Mouse (Mus musculus) CH12.LX (cell line): Measurements from ENCODE around the gene Gm20388. TPM values are rescaled to one million over a fixed set of nuclear protein-coding genes. Genes with fewer than 3 reads are reported as not detected.
"Not testable (repeated sequence)": the region's sequence is repeated elsewhere in the genome, so short reads cannot be mapped to it uniquely, and the experiment has no call there.

ENCODE experiments used
- DNase-seq: peaks from one replicate; pipeline ENCODE4 v3.0.0-alpha.2; 2013; ENCODE audit errors: extremely low read depth
- H3K27ac ChIP-seq: 2 replicates; pipeline ENCODE4 v1.5.1; 2012; ENCODE audit warnings: low read depth, mild to moderate bottlenecking, control low read depth, moderate library complexity; ENCODE audit not compliant: insufficient read depth
- H3K27me3 ChIP-seq: replicated peaks from 2 replicates; pipeline ENCODE3; 2012; ENCODE audit warnings: inconsistent platforms
- H3K36me3 ChIP-seq, 2 experiments: replicated peaks in 1 of 2; 2 replicates each; pipeline versions ENCODE3 to v1.6.1; 2012; ENCODE audit warnings: inconsistent platforms in 1 of 2, low read length in 1 of 2, mild to moderate bottlenecking in 1 of 2, mixed read lengths in 1 of 2, moderate library complexity in 1 of 2; ENCODE audit not compliant: control insufficient read depth in 1 of 2, insufficient read depth in 1 of 2
- H3K4me1 ChIP-seq, 2 experiments: 2 replicates each; pipeline ENCODE4 v1.6.1; 2012; ENCODE audit warnings: inconsistent platforms in 1 of 2, moderate library complexity in 1 of 2; ENCODE audit not compliant: insufficient read depth in 2 of 2, control insufficient read depth in 1 of 2
- H3K4me2 ChIP-seq: 2 replicates; pipeline ENCODE4 v1.6.1; 2012; ENCODE audit warnings: low read depth, mild to moderate bottlenecking, control low read depth; ENCODE audit not compliant: poor library complexity, insufficient read depth, severe bottlenecking
- H3K4me3 ChIP-seq, 3 experiments: fragments of 150-350 bp in 1 of 3; sonication (generic) in 1 of 3; replicated peaks in 1 of 3; 2 replicates each; pipeline versions ENCODE3 to v1.5.1; 2011 to 2012; ENCODE audit warnings: low read depth in 2 of 3, low read length in 2 of 3, mild to moderate bottlenecking in 2 of 3, moderate library complexity in 2 of 3, control low read depth in 1 of 3, improper control_type of control experiment in 1 of 3, inconsistent platforms in 1 of 3, mixed read lengths in 1 of 3; ENCODE audit not compliant: poor library complexity in 1 of 3
- H3K79me2 ChIP-seq: replicated peaks from 2 replicates; pipeline ENCODE4 v1.6.1; 2012; ENCODE audit warnings: mild to moderate bottlenecking, moderate library complexity; ENCODE audit not compliant: control insufficient read depth, poor library complexity, insufficient read depth, severe bottlenecking; ENCODE audit errors: extremely low read depth
- H3K9ac ChIP-seq: 2 replicates; pipeline ENCODE4 v1.6.1; 2012; ENCODE audit warnings: low read depth, mild to moderate bottlenecking, control low read depth, moderate library complexity; ENCODE audit not compliant: insufficient read depth
- H3K9me3 ChIP-seq: replicated peaks from 2 replicates; pipeline ENCODE3; 2012; ENCODE audit warnings: low read length, inconsistent platforms, mixed read lengths
- CHD2 ChIP-seq: IDR thresholded peaks from 2 replicates; pipeline ENCODE4 v1.6.1; 2011; ENCODE audit warnings: low read length, improper control_type of control experiment
- CTCF ChIP-seq, 2 experiments: IDR thresholded peaks in 1 of 2; conservative IDR thresholded peaks in 1 of 2; 2 replicates each; pipeline ENCODE4 v1.5.1; 2011 to 2012; ENCODE audit warnings: low read depth in 2 of 2, low read length in 2 of 2, improper control_type of control experiment in 1 of 2, inconsistent platforms in 1 of 2, mild to moderate bottlenecking in 1 of 2, moderate library complexity in 1 of 2
- ELF1 ChIP-seq: IDR thresholded peaks from 2 replicates; pipeline ENCODE4 v1.6.1; 2014; ENCODE audit warnings: low read depth, mild to moderate bottlenecking, inconsistent platforms, low read length, improper control_type of control experiment
- GABPA ChIP-seq: IDR thresholded peaks from 2 replicates; pipeline ENCODE4 v1.6.1; 2012; ENCODE audit warnings: low read depth, low read length, improper control_type of control experiment, inconsistent platforms; ENCODE audit not compliant: insufficient replicate concordance
- MAFK ChIP-seq: IDR thresholded peaks from 2 replicates; pipeline ENCODE4 v1.6.1; 2011; ENCODE audit warnings: low read length, improper control_type of control experiment; ENCODE audit not compliant: insufficient replicate concordance
- MAZ ChIP-seq: IDR thresholded peaks from 2 replicates; pipeline ENCODE4 v1.6.1; 2012; ENCODE audit warnings: low read depth, mild to moderate bottlenecking, inconsistent platforms, low read length, improper control_type of control experiment, moderate library complexity
- MEF2A ChIP-seq: IDR thresholded peaks from 2 replicates; pipeline ENCODE4 v1.6.1; 2014; ENCODE audit warnings: low read depth, mild to moderate bottlenecking, inconsistent platforms, low read length, improper control_type of control experiment, borderline replicate concordance
- MXI1 ChIP-seq: IDR thresholded peaks from 2 replicates; pipeline ENCODE4 v1.6.1; 2011; ENCODE audit warnings: mild to moderate bottlenecking, low read depth, low read length, improper control_type of control experiment
- MYC ChIP-seq: IDR thresholded peaks from 2 replicates; pipeline ENCODE4 v1.6.1; 2011; ENCODE audit warnings: low read depth, mild to moderate bottlenecking, improper control_type of control experiment, low read length
- POLR2A ChIP-seq: IDR thresholded peaks from 2 replicates; pipeline ENCODE4 v1.6.1; 2011; ENCODE audit warnings: low read depth, mild to moderate bottlenecking, improper control_type of control experiment, low read length
- POLR2AphosphoS2 ChIP-seq: IDR thresholded peaks from 2 replicates; pipeline ENCODE4 v1.6.1; 2011; ENCODE audit warnings: low read depth, low read length, improper control_type of control experiment
- RAD21 ChIP-seq: IDR thresholded peaks from 2 replicates; pipeline ENCODE4 v1.6.1; 2011; ENCODE audit warnings: low read depth, mild to moderate bottlenecking, low read length, improper control_type of control experiment, moderate library complexity
- SIN3A ChIP-seq: IDR thresholded peaks from 2 replicates; pipeline ENCODE4 v1.6.1; 2012; ENCODE audit warnings: low read length, improper control_type of control experiment, inconsistent platforms
- SMC3 ChIP-seq: IDR thresholded peaks from 2 replicates; pipeline ENCODE4 v1.6.1; 2011; ENCODE audit warnings: low read depth, low read length, improper control_type of control experiment
- TBP ChIP-seq: conservative IDR thresholded peaks from 2 replicates; pipeline ENCODE4 v1.6.1; 2011; ENCODE audit warnings: low read depth, low read length, improper control_type of control experiment
- TCF12 ChIP-seq: IDR thresholded peaks from 2 replicates; pipeline ENCODE4 v1.6.1; 2014; ENCODE audit warnings: low read depth, mild to moderate bottlenecking, inconsistent platforms, low read length, improper control_type of control experiment
- UBTF ChIP-seq: IDR thresholded peaks from 2 replicates; pipeline ENCODE4 v1.6.1; 2012; ENCODE audit warnings: low read depth, mild to moderate bottlenecking, inconsistent platforms, low read length, improper control_type of control experiment, moderate library complexity
- ZC3H11A ChIP-seq: IDR thresholded peaks from 2 replicates; pipeline ENCODE4 v1.6.1; 2012; ENCODE audit warnings: low read depth, mild to moderate bottlenecking, inconsistent platforms, low read length, improper control_type of control experiment
- ZMIZ1 ChIP-seq: IDR thresholded peaks from 2 replicates; pipeline ENCODE4 v1.6.1; 2012; ENCODE audit warnings: low read depth, mild to moderate bottlenecking, inconsistent platforms, low read length, improper control_type of control experiment
- dilution Hi-C: fragments of 300-500 bp; cut with MboI; formaldehyde crosslinking; loops from 2 replicates; pipeline ENCODE4 v1.14.3; 2020; ENCODE audit warnings: low sequenced_read_pairs; ENCODE audit not compliant: extremely low pct_unique_long_range_greater_than_20kb, extremely low pct_ligation_motif_present
- in situ Hi-C: fragments of 300-500 bp; cut with MboI; formaldehyde crosslinking; loops from 3 replicates; pipeline ENCODE4 v1.14.3; 2019; ENCODE audit warnings: low sequenced_read_pairs, low pct_ligation_motif_present, low pct_unique_long_range_greater_than_20kb, mixed read lengths
- polyA plus RNA-seq: library from polyadenylated mRNA; unstranded; fragments of >175 nt; gene quantifications from 2 replicates; pipeline ENCODE4 v1.2.1, GENCODE M21; 2012; ENCODE audit warnings: low read depth; ENCODE audit not compliant: insufficient read length
- total RNA-seq, 2 experiments: library from RNA; depleted of rRNA; stranded (reverse); fragments of 300-350 nt in 1 of 2; fragments of >200 nt in 1 of 2; gene quantifications; 2 replicates each; pipeline ENCODE4 v1.2.3; 2012 to 2014

Gene Gm20388
- total and polyA plus RNA-seq, 3 experiments = 14.8 to 26.3 (median 22.2) TPM

DNA sequence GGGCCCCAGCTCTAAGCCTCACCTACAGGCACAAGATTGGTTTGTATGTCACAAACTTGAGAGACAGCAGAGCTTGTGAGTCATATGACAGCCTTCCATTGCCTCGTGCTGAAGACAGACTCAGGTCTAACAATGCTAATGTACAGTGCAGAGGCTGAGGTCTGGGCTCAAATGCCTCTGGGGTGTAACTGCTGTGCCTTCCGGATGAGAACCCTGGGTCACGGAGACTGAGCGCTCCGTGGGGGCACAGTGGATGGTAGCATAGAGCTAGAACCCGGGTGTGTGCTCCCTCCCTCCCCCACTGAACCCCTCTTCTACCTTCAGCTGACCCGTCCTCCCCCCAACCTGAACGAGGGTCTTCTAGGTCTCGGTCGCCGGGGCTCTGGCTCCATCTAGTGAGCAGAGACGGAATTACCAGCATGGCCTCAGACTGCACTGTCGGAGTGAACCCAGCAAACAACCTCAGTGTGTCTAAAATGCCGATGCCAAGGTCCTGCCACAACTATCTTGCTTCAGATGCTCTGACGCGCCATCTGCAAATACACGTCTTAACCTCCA lies 889.7 kb downstream of the Gm20388 start:
- H3K9me3 ChIP-seq = no peaks in the 10 kb centered on the region
- no peak overlapping the region for H3K27ac ChIP-seq
- in situ Hi-C loops (no loop called here), dilution Hi-C loops (no loop called here)
- no peak overlapping the region for H3K4me3 ChIP-seq
- no peaks in the 10 kb centered on the region for H3K36me3 ChIP-seq
- TF ChIP-seq RAD21 (peak; percentile 87), UBTF (no peak), CTCF (conservative IDR thresholded peaks at IDR 0.05 in 1 of 2, IDR thresholded peaks at IDR 0.05 in 1 of 2; ENCODE audit: low read depth in 2 of 2, low read length in 2 of 2) (peak; percentile 66 to 95), SMC3 (peak; percentile 92), ZC3H11A (peak; percentile 63), ELF1 (no peak), POLR2AphosphoS2 (no peak)
- TF ChIP-seq, all 38 proteins: peak for 4
- peaks cover 37% of the 10 kb centered on the region for H3K27me3 ChIP-seq
- H3K9ac ChIP-seq = no peak overlapping the region
- H3K79me2 ChIP-seq = no peaks in the 10 kb centered on the region
- H3K4me2 ChIP-seq = no peak overlapping the region
- DNase-seq = no peak
- H3K4me1 ChIP-seq = peaks cover 21 to 50% of the 10 kb centered on the region in 2 experiments

- DNase-seq, H3K79me2 ChIP-seq, H3K4me3 ChIP-seq, in situ Hi-C loops, H3K9ac ChIP-seq, H3K9me3 ChIP-seq, H3K27ac ChIP-seq, dilution Hi-C loops, H3K36me3 ChIP-seq, H3K4me2 ChIP-seq: not testable (repeated sequence)
- Histone ChIP-seq H3K4me1 (peaks cover 14 to 39% of the 10 kb centered on the region in 2 experiments), H3K27me3 (peaks cover 51% of the 10 kb centered on the region)
These were observed 893.2 kb downstream of the Gm20388 start for GRCm38 (mm10) chr8:120803661-120804375.

DNA sequence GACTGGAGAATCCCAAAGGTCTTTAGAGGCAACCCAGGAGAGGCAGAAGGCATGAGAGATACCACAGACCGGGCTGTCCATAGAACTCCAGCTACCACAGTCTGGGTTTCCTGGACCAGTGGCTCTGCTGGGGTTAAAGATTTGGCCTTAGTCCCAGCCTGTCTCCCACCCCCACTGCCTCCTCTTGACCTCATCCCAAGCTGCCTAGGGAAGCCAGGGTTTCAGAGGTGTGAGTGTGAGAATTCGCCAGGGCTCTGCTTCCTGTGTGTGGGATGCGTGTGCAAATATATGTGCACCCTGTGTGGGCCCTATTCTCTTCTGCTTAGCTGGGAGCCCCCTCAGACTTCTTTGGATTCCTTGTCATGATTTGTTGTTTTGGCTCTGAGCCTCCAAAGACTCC lies 894.1 kb downstream of the Gm20388 start:
- H3K36me3 ChIP-seq = no peaks in the 10 kb centered on the region
- no peak overlapping the region for H3K27ac ChIP-seq
- dilution Hi-C loops (no loop called here), in situ Hi-C loops (no loop called here)
- H3K27me3 ChIP-seq = peaks cover 57% of the 10 kb centered on the region
- H3K9me3 ChIP-seq = no peaks in the 10 kb centered on the region
- H3K4me1 ChIP-seq = peaks cover 19 to 38% of the 10 kb centered on the region in 2 experiments
- TF ChIP-seq TCF12 = no peak
- TF ChIP-seq CHD2 = no peak
- no peak for TF ChIP-seq TBP
- TF ChIP-seq SIN3A = no peak
- TF ChIP-seq MXI1 = no peak
- TF ChIP-seq ZMIZ1 = no peak
- TF ChIP-seq MAZ = no peak
- TF ChIP-seq MYC = no peak
- no peak for TF ChIP-seq GABPA
- no peak for TF ChIP-seq ZC3H11A
- TF ChIP-seq POLR2AphosphoS2 = no peak
- TF ChIP-seq MAFK = no peak
- TF ChIP-seq POLR2A = no peak
- TF ChIP-seq MEF2A = no peak
- H3K79me2 ChIP-seq = no peaks in the 10 kb centered on the region
- no peak overlapping the region for H3K4me3 ChIP-seq
- H3K4me2 ChIP-seq = no peak overlapping the region
- DNase-seq = no peak
- no peak overlapping the region for H3K9ac ChIP-seq
